Mouse (Mus musculus) layer of hippocampus, postnatal 36 days (tissue): Measurements from ENCODE around the gene Mvb12b. TPM values are rescaled to one million over a fixed set of nuclear protein-coding genes. Genes with fewer than 3 reads are reported as not detected.

ENCODE experiments used
- DNase-seq, 2 experiments: peaks; one replicate each; pipeline ENCODE4 v3.0.0; 2022
- total RNA-seq, 2 experiments: library from RNA; stranded (reverse); gene quantifications; 2 replicates each; pipeline ENCODE4 v1.2.3; 2021

Mvb12b gene
- total RNA-seq, 2 experiments from 2014 or later: 91.3 to 91.5 TPM

DNA sequence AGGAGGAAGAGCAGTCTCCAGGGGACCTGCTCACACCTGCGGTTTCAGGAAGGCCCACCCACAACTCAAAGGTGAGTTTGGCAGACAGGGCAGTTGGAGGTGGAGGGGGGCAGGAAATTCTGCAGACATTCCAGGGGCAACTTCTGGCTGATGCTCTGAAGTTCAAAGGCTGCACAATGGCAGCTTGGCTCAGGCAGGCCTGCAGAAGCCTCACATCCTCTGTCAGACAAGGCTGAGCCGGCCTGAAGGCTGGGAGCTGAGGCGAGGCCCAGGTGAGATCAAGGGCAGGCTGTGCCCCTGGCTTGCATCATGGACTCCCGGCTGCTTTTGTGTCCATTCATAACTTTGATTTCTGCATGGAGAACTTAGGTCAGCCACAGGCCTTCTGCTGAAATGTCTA, 41.1 kb downstream of the Mvb12b start:
- DNase-seq: no peak

DNA sequence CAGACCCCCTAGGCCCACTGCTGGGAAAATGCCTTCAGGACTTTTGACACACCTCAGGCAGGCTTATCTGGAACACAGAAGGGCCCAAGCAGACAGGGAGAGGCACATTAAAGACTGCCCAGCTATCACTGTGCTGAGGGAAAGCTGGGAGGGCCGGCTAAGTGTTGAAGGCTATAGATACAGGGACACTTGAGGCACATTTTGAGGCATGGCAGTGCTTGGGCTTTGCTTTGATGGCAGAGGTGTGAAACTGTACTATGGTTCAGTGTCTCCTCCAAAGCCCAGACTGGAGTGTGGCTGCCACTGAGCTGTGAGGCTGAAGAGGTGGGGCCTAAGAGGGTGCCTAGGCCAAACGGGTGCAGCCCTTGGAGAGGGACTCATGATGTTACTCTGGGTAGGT, 44.1 kb downstream of the Mvb12b start:
- no peak for DNase-seq

- DNase-seq: no peak
Measured at GRCm38 (mm10) chr2:33842983-33843577, 44.7 kb downstream of the Mvb12b start.

DNA sequence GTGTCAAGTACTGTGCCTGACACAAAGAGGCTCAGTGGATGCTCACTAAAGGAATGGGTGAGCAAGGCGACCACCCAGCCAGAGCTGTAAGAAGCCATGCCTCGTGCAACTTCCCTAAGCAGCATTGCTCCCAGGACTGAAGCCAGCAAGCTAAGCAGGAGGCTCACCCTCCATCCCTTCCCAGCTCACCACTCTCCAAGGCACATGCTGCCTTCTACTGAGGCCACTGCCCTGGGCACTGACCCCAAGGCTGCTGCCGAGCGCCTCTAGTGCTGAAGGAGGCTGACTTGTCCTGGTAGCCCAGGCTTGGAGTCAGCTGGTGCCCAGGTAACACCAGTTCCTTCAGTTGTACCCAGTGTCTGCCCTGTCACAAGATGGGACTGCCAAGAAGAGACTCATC, 45.8 kb downstream of the Mvb12b start:
- DNase-seq: no peak

- DNase-seq: no peak
Measured at GRCm38 (mm10) chr2:33840483-33840882, 47.3 kb downstream of the Mvb12b start.

DNA sequence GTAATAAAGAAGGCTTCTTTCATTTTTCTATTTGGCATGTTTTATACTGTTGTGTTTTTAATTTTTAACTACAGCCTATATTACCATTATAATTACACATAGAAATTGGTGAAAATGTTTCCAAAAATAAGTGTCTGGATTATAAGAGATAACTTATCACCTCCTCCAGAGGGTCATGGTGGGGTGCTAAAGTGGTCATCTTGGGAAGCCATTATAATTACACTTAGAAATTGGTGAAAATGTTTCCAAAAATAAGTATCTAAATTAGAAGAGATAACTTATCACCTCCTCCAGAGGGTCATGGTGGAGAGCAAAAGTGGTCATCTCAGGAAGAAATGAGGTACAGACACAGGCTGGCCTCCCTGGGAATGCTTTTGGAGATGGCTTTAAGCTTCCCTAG, 48.5 kb downstream of the Mvb12b start:
- DNase-seq: no peak

DNA sequence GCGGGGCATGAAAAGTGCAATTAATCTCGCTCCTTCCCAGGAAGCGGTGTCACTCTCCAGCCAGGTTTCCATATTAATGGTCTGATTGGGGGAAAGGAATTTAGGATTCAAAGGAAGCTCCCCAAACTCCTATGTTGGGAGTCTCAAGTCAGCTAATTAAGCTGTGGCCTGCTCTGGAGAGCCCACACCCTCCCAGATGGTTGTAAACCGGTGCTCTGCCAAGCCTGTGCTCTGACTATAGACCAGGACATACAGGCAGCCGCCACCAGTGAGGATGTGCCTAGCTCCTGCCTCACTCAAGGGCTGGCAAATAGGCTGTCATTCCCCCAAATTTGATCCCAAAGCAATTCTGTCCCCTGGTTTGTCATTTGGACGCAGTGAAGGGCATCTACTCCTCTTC, 50.4 kb downstream of the Mvb12b start:
- DNase-seq: no peak

- no peak for DNase-seq
Measured at GRCm38 (mm10) chr2:33836660-33837213, 51.0 kb downstream of the Mvb12b start.

DNA sequence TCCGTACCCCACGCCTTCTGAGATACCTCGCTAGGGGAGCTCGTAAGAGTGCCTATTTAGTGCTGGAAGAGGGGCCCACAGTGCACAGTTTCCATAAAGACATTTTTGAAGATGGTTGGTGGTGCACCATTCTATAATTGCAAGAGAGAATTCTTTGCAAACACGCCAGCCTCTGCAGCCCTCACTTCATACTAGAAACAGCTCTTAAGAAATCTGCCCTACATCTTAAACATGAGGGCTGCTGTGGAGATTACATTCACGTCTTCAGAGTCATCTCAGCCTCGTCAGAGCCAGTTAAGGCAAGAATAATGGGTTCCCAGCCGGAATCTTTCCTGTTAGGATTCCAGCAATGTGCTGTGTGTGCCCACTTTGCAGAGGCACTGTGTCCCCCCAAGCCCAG, 52.7 kb downstream of the Mvb12b start:
- DNase-seq: no peak

- DNase-seq: no peak
Measured at GRCm38 (mm10) chr2:33833902-33834301, 53.8 kb downstream of the Mvb12b start.

- DNase-seq: no peak
Measured at GRCm38 (mm10) chr2:33829870-33830269, 57.9 kb downstream of the Mvb12b start.

DNA sequence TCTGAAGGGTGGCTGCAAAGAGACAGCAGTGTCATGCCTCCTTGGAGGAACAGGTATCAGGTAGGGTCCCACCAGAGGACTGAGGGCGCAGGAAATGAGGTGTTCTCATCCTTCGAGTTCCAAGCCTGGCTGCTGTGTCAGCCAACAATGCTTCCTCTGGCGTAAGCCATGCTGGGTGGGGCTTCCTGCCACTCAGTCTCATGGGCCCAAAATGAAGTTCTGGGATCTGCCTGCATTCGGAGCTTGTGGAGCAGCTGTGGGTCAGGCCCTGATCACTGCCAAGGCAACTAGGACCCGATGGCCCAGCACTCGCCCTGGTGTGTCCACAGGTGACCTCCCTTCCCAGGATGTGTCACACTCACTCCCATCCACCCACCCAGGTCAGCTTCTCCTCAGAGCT, 61.0 kb downstream of the Mvb12b start:
- no peak for DNase-seq

- no peak for DNase-seq
Measured at GRCm38 (mm10) chr2:33824935-33825514, 62.7 kb downstream of the Mvb12b start.

- DNase-seq: peak; percentile 85 to 87
Measured at GRCm38 (mm10) chr2:33821677-33822607, 65.8 kb downstream of the Mvb12b start.

DNA sequence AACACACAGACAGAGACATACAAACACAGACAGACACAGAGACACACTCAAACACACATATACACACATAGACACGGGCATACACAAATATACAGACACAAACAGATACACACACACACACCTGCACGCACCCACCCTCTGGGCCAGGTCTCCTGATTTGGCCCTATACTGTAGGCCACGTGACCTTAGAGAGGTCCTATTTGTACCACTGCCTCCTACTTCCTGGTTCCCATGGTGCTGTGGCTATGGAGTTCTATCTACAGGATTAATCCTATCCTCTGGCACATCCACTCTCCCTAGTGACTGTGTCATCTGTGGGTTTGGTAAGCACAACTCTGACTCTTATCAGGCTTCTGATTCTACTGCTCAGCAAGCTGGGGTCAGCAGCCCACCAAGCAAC, 67.3 kb downstream of the Mvb12b start:
- no peak for DNase-seq

- DNase-seq: no peak
Measured at GRCm38 (mm10) chr2:33820037-33820436, 67.7 kb downstream of the Mvb12b start.

- DNase-seq: no peak
Measured at GRCm38 (mm10) chr2:33818385-33818784, 69.4 kb downstream of the Mvb12b start.

- DNase-seq: no peak
Measured at GRCm38 (mm10) chr2:33817663-33818346, 69.9 kb downstream of the Mvb12b start.

GRCm38 (mm10) chr2:33817080-33817479, 70.7 kb downstream of the Mvb12b start:
- DNase-seq: no peak

- no peak for DNase-seq
Measured at GRCm38 (mm10) chr2:33814581-33814980, 73.2 kb downstream of the Mvb12b start.

DNA sequence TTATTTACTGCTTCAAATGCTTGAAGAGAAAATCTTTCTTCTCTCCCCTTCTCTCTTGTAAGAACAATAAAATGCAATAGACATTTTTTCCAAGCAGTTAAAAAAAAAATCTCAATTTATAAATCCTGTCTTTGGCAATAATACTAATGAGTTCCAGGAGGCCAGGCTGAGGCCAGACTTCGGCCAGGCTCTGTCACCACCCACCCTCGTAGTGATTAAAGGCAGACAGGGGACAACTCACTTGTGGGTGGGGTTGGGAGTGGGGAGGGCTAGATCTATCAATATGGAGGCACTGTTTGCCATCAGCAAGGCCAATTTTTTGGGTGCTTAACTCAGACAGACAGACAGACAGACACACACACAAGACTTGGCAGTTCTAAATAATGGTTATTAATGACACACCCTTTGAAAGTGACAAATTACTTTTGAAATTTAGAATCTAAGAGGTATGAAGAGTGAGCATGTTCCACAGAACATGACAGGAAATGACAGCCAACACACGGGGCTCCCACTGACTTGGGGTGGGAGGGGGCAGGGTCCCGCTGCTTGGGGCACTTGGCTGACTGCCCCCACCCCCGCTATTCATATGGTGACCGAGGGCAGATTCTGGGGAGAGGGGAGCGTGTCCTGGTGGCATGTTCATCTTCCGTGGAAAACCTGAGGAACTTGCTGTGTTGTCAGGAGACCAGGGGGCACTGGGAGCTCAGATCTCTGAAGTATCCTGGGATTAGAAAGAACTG, 74.1 kb downstream of the Mvb12b start:
- DNase-seq: no peak

GRCm38 (mm10) chr2:33812980-33813379, 74.8 kb downstream of the Mvb12b start:
- no peak for DNase-seq
